Mouse (Mus musculus) neural tube, embryonic 11.5 days (tissue): ENCODE measurements at regions not wholly inside any gene's neighbourhood (a gene's known extent, or its start where the extent isn't known, plus 50 kb on each side); places are given as distances from the start of the nearest gene placed in this dataset.
A peak's percentile ranks its signal among the peaks of the same experiment; 100 is the strongest.
"Not testable (repeated sequence)": the region's sequence is repeated elsewhere in the genome, so short reads cannot be mapped to it uniquely, and the experiment has no call there.

Experiments
- ATAC-seq: fragments of 200-750 bp; cut with Nextera tagmentation; 2 replicates; pipeline ENCODE4 v1.8.0; 2017; ENCODE audit warnings: moderate number of reproducible peaks, mild to moderate bottlenecking, moderate TSS enrichment, moderate library complexity; ENCODE audit not compliant: insufficient read depth, low FRiP score, low TSS enrichment
- DNase-seq: peaks from one replicate; pipeline ENCODE4 v3.0.0-alpha.2; 2015; ENCODE audit warnings: low spot score
- H3K27ac ChIP-seq: fragments of 300-500 bp; sonication (generic); 2 replicates; pipeline ENCODE4 v1.5.1; 2014; ENCODE audit warnings: low read depth, mild to moderate bottlenecking, low read length
- H3K27me3 ChIP-seq: fragments of 300-500 bp; sonication (generic); 2 replicates; pipeline ENCODE4 v1.6.1; 2014; ENCODE audit warnings: mild to moderate bottlenecking, low read length, mixed read lengths; ENCODE audit not compliant: control insufficient read depth, insufficient read depth
- H3K36me3 ChIP-seq: fragments of 300-500 bp; sonication (generic); 2 replicates; pipeline ENCODE4 v1.6.1; 2014; ENCODE audit warnings: mild to moderate bottlenecking, low read length, moderate library complexity, mixed read lengths; ENCODE audit not compliant: control insufficient read depth, insufficient read depth
- H3K4me1 ChIP-seq: fragments of 300-500 bp; sonication (generic); 2 replicates; pipeline ENCODE4 v1.6.1; 2014; ENCODE audit warnings: low read length, mixed read lengths; ENCODE audit not compliant: control insufficient read depth, insufficient read depth
- H3K4me2 ChIP-seq: fragments of 300-500 bp; sonication (generic); 2 replicates; pipeline ENCODE4 v1.6.1; 2014; ENCODE audit warnings: low read depth, mild to moderate bottlenecking, moderate library complexity
- H3K4me3 ChIP-seq: fragments of 300-500 bp; sonication (generic); 2 replicates; pipeline ENCODE4 v1.5.1; 2014; ENCODE audit warnings: low read depth, low read length
- H3K9ac ChIP-seq: fragments of 300-500 bp; sonication (generic); 2 replicates; pipeline ENCODE4 v1.6.1; 2014; ENCODE audit warnings: mild to moderate bottlenecking, low read length
- H3K9me3 ChIP-seq: fragments of 300-500 bp; sonication (generic); 2 replicates; pipeline ENCODE4 v1.6.1; 2016; ENCODE audit warnings: low read length; ENCODE audit not compliant: control insufficient read depth
- WGBS: fragments of 180-500 bp; shearing (Covaris S2); extraction: QIAGEN DNeasy Blood & Tissue Kit; methylation state at CpG from one replicate; pipeline ENCODE4 v1.1.7; 2014; 5-methylcytosine and 5-hydroxymethylcytosine counted together

DNA sequence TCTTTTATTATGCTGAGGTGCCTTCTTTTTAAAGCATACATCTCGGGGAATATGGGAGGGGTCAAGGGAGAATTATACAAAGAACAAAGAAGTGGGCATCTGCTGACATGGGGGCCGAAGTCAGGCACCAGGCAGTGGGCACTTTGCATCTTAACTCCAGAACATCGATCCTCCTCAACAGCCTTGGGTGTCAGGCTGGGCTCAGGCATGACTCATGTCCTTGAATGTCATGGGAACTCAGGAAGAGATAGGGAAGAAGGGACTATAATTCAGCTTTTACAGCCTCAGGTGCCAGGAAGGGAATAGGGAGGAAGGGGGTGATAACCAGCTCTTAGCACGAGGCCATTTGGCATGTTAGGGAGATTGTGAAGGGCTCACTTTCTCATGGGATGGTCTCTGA is 85.6 kb upstream of the Ptprz1 start:
- H3K9ac ChIP-seq, DNase-seq, H3K9me3 ChIP-seq, H3K36me3 ChIP-seq, H3K4me2 ChIP-seq, H3K27me3 ChIP-seq, H3K4me3 ChIP-seq, H3K27ac ChIP-seq, ATAC-seq, H3K4me1 ChIP-seq: not testable (repeated sequence)
- 70% methylated on average over 4 of the region's 4 CpGs for WGBS

DNA sequence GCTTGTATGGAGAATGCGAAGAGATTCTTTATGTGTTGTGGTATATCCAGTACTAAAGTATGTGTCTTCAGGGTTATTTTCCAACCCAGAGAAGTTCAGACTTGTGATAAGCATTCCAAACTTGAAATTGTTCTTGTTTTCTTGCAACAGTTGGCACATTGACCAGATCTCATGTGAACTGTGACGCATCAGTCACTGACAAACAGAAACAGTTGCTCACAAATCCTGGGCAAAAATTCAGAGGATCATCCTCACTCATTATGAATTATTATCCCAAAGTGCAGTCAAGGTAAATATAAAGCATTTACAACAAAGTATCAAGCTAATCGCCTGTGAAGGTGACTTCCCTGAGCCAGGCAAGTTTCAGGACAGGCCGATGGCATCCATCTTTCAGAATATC is 83.5 kb upstream of the Ptprz1 start:
- no peak for ATAC-seq
- 96% methylated on average over 4 of the region's 4 CpGs for WGBS
- no peak for DNase-seq
- Histone ChIP-seq H3K27me3 (no peaks in the 10 kb centered on the region), H3K9me3 (no peaks in the 10 kb centered on the region), H3K4me1 (no peaks in the 10 kb centered on the region), H3K36me3 (no peaks in the 10 kb centered on the region), H3K9ac (no peak overlapping the region), H3K4me2 (no peak overlapping the region), H3K4me3 (no peak overlapping the region), H3K27ac (no peak overlapping the region)

DNA sequence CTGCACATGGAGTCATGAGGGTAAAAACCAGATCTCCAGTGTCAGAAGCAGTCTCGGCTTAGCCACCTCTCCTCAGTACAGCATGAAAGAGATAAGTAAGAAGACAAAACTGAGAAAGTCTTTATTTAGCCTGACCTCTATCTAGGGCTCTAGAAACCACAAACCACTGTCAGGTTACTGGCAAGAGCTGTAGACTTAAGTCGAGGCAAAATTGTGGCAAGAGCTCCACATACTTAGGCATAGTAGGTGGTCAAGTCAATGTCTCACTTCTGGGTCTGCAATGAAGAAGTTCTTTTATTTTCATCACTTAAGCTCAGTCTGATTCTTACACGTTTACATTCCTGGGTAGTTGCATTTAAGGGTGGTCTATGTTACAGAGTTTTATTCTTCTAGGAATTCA is 82.7 kb upstream of the Ptprz1 start:
- DNase-seq (no peak), ATAC-seq (no peak)
- Histone ChIP-seq H3K4me2 (no peak overlapping the region), H3K36me3 (no peaks in the 10 kb centered on the region), H3K9ac (no peak overlapping the region), H3K27ac (no peak overlapping the region), H3K4me1 (no peaks in the 10 kb centered on the region), H3K4me3 (no peak overlapping the region), H3K9me3 (no peaks in the 10 kb centered on the region), H3K27me3 (no peaks in the 10 kb centered on the region)
- 84% methylated on average over 3 of the region's 3 CpGs for WGBS

DNA sequence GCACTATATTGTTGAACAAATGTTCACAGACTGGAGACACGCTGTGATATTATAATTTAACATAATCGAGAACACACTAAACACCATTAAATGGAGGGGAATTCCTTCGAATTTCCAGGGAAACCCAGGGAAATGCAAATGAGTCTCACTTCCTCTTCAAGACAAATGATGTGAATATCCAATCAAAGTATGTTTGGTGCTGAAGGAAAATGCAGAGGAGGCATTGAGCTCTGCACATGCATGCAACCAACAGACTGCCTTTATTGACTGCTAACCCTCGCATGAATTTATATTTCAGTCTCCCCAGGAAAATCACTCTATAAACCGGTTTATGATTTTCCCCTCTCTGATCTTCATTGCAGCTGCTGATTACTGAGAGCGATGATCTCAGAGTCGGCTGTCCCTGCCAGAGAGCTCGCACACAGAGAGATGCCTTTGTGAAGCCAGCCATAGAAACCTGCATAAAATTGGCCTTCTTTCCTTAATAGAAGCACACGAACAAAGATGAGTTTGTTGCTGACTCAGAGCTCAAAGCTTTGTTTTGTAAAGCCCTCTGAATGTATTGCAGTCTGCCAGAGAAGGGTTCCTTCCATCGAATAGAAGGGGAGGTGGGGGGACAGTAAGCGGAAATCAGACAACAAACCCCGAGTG is 81.1 kb upstream of the Ptprz1 start:
- Histone ChIP-seq H3K27me3 (no peaks in the 10 kb centered on the region), H3K27ac (peak overlapping the region; percentile 81), H3K36me3 (no peaks in the 10 kb centered on the region), H3K4me2 (peak overlapping the region; percentile 38), H3K4me1 (no peaks in the 10 kb centered on the region), H3K4me3 (no peak overlapping the region; the same call in 1 of the 2 replicates), H3K9me3 (no peaks in the 10 kb centered on the region), H3K9ac (peak overlapping the region; percentile 45)
- 28% methylated on average over 12 of the region's 12 CpGs for WGBS
- DNase-seq = peak; percentile 70
- ATAC-seq = peak; percentile 83

DNA sequence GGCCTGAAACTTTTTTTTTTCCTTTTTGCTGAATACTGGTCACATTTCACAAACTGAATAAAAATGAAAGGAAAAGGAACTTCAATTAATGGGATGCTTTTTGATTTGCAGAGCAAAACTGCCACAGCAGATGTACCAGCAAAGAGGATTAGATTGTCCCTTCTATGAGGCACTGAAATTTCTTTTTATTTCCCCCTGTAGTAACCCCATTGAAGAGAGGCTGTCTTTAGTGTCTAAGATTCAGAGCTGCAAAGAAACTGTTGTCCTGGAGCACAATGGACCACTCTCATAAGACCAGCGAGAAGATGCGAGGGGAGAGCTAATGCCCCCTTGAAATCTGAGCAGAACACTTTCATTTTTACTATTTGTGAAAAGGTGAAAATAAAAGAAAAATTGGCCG is 80.5 kb upstream of the Ptprz1 start:
- H3K36me3 ChIP-seq = no peaks in the 10 kb centered on the region
- no peaks in the 10 kb centered on the region for H3K9me3 ChIP-seq
- H3K27me3 ChIP-seq = no peaks in the 10 kb centered on the region
- DNase-seq (no peak), ATAC-seq (peak; percentile 63)
- H3K27ac ChIP-seq = peak overlapping the region; percentile 81; the same call in 1 of the 2 replicates
- WGBS = 41% methylated on average over 3 of the region's 3 CpGs
- H3K4me3 ChIP-seq = no peak overlapping the region; the same call in 1 of the 2 replicates
- peak overlapping the region; percentile 38 for H3K4me2 ChIP-seq
- peak overlapping the region; percentile 45 for H3K9ac ChIP-seq
- H3K4me1 ChIP-seq = no peaks in the 10 kb centered on the region

DNA sequence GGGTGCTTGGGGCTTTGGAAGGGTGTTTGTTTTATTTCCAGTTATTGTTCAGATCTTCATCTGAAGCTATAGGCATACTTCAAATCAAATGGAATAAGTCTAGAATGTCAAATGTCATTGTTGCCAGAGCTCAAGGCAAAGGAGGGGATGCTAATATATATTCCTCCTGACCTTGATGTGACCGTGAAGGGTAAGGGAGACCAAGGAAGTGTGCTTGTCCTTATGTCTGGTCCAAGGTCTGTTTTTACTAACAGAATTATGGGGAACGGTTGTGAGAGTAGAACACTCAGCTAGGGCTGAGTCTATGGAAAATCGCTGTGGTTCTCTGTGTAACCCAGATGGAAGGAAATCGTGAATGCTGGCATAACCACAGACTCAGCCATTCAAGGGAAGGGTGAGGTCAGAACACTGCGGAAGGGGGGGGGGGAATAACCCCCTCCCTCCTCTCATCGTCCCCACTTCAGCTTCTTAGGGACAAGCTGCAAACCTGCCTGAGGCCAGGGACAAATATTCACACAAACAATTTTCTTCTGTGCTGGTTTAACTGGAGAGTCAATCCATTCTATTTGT is 79.9 kb upstream of the Ptprz1 start:
- no peaks in the 10 kb centered on the region for H3K36me3 ChIP-seq
- no peak overlapping the region for H3K4me3 ChIP-seq
- H3K9me3 ChIP-seq = no peaks in the 10 kb centered on the region
- WGBS = 52% methylated on average over 6 of the region's 6 CpGs
- H3K9ac ChIP-seq = no peak overlapping the region
- no peaks in the 10 kb centered on the region for H3K4me1 ChIP-seq
- H3K4me2 ChIP-seq = no peak overlapping the region
- ATAC-seq = peak; percentile 14; the same call in 1 of the 2 replicates
- peak overlapping the region; percentile 81; the same call in 1 of the 2 replicates for H3K27ac ChIP-seq
- H3K27me3 ChIP-seq = no peaks in the 10 kb centered on the region
- peak; percentile 35 for DNase-seq

DNA sequence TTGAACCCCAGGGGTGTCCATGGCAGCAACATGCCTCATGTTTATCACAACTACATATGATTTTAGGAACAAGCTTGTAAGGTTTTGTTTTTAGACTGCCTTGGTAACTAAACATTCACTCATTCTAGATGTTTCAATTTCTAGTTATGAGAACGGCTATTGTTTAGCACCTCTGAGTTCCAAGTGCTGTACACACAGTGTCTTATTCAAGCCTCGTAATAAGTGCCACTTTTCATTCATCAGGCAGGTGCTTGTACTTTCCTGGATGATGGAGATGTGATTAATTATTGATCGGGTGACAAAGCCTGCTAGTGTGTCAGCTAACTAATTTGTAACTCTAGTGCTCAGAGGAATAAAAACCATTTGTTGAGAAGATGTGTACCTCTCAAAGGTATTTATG is 73.4 kb upstream of the Ptprz1 start:
- no peak overlapping the region for H3K9ac ChIP-seq
- ATAC-seq (no peak), DNase-seq (no peak)
- H3K27ac ChIP-seq = no peak overlapping the region
- WGBS = 79% methylated on average over 3 of the region's 3 CpGs
- H3K27me3 ChIP-seq = no peaks in the 10 kb centered on the region
- no peak overlapping the region for H3K4me3 ChIP-seq
- H3K4me2 ChIP-seq = no peak overlapping the region
- H3K9me3 ChIP-seq = no peaks in the 10 kb centered on the region
- H3K4me1 ChIP-seq = no peaks in the 10 kb centered on the region
- H3K36me3 ChIP-seq = no peaks in the 10 kb centered on the region

DNA sequence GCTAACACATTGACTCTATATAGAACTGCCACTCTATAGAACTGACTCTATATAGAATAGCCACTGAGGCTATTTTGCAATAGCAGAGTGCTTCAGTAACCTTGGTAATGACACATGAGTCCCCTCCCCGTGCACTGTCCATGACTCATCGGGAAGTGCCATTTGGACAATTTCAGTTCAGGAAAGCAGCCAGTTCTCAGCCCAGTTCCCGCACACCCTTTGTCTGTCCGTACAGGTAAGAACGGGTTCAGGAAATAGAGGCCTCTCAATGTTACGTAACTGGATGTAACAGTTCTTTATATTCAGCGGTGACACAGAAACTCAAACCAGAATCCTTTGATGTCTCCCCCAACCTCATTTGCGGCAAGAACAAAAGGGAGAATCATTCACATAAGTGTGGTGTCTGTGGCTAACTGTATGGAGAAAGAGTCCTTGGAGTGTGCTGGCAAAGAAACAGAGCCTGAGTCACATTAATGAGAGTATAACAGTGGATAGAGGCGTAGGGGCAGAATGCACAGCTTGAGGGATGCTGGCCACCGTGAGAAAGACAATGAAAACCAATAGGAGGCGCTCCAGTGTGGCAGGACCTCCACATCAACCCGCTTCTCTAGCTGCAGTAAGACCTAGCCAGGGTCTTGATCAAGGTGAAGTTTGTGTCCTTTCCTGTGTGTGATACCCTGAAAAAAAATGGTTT is 72.8 kb upstream of the Ptprz1 start:
- no peak overlapping the region for H3K9ac ChIP-seq
- no peak overlapping the region for H3K4me2 ChIP-seq
- no peak for ATAC-seq
- no peaks in the 10 kb centered on the region for H3K4me1 ChIP-seq
- WGBS = 76% methylated on average over 12 of the region's 12 CpGs
- no peaks in the 10 kb centered on the region for H3K27me3 ChIP-seq
- H3K36me3 ChIP-seq = no peaks in the 10 kb centered on the region
- no peaks in the 10 kb centered on the region for H3K9me3 ChIP-seq
- no peak for DNase-seq
- no peak overlapping the region for H3K4me3 ChIP-seq
- H3K27ac ChIP-seq = no peak overlapping the region

DNA sequence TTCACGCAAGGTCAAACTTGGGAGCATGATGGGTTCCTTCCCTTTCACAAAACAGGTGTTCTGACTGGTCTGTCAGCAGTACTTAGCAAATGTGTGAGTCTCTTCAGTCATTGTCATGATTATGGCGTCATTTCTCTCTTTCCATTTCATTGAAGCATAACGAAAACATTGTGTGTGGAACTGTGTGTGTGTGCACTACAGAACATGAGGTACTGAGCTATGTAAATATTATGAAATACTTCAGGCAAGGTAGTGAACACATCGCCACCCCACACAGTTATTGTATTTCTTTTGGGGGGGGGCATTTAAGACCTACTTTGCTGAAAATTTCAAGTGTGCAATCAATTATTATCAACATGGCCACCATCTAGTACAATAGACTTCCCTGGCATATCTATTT is 71.4 kb upstream of the Ptprz1 start:
- H3K9me3 ChIP-seq = no peaks in the 10 kb centered on the region
- no peak overlapping the region for H3K27ac ChIP-seq
- H3K4me2 ChIP-seq = no peak overlapping the region
- no peak overlapping the region for H3K9ac ChIP-seq
- 88% methylated on average over 4 of the region's 4 CpGs for WGBS
- no peak for ATAC-seq
- no peaks in the 10 kb centered on the region for H3K4me1 ChIP-seq
- H3K36me3 ChIP-seq = no peaks in the 10 kb centered on the region
- no peaks in the 10 kb centered on the region for H3K27me3 ChIP-seq
- no peak overlapping the region for H3K4me3 ChIP-seq
- no peak for DNase-seq
